Mouse (Mus musculus): ENCODE measurements around the gene Foxp1.

The Foxp1 gene

DNA sequence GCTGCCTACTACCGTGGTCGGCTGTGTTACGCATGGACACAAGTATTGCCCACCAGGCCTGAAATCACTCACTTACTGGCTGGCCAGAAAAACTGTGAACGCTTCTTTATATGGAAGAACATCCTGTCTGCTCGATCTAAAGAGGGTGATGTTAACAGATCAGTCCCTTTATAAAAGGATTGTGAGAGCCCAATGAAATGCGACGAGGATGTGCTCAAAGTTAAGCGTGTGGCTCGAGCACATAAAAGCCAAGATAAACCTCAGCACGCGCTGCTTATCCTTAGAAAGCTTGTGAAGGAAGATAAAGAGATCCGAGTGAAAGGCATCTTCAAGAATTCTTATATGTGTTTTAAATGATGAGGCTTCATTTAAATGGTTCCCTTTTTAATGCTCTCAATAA lies 126.8 kb downstream of the Foxp1 start:
- DNase-seq (ENCODE audit: extremely low spot score, low read depth, low spot score) = no peak

GRCm38 (mm10) chr6:99394801-99395200 lies 127.7 kb downstream of the Foxp1 start:
- no peak for DNase-seq (ENCODE audit: extremely low spot score, low read depth, low spot score)

DNA sequence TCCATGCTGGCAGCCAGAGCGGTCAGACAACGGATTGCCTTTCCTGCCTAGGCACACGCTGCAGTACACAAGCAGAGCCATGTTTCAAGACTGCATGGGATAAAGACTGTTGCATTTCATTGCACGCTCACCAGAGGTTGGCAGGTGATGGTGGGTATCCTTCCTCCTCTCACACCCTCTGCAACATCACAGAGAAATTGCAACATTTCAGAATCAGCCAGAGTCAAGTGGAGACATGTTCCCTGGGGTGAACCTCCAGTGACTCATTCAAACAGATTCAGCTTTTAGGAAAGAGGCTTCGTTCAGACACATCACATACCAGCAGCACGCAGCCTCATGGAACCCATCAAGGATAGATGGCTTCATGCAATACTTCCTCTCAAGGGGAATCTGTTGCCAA lies 130.0 kb downstream of the Foxp1 start:
- no peak for DNase-seq (ENCODE audit: extremely low spot score, low read depth, low spot score)

- no peak for DNase-seq (ENCODE audit: extremely low spot score, low read depth, low spot score)
These were observed 133.5 kb downstream of the Foxp1 start for GRCm38 (mm10) chr6:99388741-99389675.

- DNase-seq (ENCODE audit: extremely low spot score, low read depth, low spot score) = no peak
These were observed 134.5 kb downstream of the Foxp1 start for GRCm38 (mm10) chr6:99388023-99388422.

- DNase-seq (ENCODE audit: extremely low spot score, low read depth, low spot score) = no peak
These were observed 137.4 kb downstream of the Foxp1 start for GRCm38 (mm10) chr6:99385059-99385604.

DNA sequence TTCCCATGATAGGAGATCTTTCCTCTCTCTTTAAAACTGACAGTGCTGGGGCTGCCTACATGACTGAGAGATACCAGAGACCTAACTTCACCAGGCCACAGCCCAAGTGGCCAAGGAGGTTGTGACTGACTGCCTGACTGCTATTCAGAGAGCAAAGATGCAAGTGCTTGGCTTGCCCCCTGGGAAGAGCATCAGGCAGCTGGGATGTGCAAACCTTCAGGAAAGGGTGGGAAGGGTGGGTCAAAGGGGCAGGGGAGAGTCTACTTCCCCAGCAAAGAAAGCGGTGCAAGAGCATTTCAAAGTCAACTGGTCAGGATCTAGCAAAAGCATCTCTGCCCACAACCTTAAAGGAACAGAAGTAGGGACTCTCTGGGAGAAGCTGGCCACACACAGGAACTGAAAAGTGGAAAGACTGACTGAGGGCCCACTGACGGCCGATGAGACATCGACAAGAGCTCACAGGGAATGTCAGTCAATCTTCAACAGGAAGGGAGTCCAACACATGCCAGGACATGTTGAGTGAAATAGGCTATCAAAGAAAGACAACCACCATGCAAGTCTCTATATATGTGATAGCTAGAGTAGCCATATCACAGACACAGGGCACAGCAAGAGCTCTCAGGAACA lies 138.6 kb downstream of the Foxp1 start:
- DNase-seq (ENCODE audit: extremely low spot score, low read depth, low spot score) = no peak

- DNase-seq (ENCODE audit: extremely low spot score, low read depth, low spot score) = no peak
These were observed 142.4 kb downstream of the Foxp1 start for GRCm38 (mm10) chr6:99380146-99380545.

DNA sequence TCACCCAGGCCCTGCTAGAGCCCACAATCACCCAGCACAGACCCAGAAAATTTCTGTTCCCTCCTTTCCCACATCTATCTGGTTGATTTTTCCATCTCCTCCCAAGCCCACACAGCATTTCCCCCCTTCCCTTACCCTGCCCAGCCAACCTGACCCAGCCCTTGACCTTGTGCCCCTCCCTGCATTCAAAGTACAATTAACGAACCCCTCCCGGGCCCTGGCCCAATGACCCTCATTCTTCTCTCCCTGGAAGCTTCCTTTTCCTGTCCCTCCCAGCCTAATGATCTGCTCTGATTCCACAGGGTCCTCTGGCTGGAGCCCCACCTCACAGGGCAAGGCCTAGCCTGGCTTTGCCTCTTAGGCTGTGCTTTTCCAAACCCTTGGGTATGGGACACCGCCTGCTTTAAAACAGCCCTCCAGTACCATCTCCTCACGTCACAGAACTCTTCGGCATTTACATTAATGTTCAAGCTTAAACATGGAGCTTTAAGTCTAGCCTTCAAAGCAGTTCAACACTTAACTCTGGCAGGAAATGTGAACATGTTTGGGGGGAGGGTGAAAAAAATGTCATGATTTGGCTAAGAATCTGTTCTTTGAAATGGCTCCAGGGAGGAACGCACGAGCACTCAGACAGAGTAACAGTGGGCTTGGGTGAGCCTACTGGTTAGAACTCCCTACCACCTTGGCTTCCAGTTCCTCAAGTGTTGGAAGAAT lies 143.4 kb downstream of the Foxp1 start:
- DNase-seq (ENCODE audit: extremely low spot score, low read depth, low spot score) = no peak

DNA sequence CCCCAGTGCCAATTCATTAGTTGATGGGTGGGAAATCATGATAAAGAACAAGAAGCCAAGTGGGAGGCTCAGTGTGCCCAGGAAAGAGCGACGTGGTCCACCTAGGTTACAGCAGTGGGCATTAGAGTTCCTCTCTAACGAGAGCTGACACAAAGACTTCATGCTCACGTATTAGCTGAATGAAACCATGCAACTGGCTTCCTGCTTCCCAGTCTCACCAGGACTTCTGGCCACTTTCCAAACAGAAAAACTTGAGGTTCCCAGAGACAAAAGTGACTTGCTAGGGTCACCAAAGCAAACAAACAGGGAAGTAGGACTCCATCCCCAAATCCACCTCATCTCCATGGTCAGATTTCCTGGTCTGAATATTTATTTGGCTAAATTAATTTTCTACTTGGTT lies 144.8 kb downstream of the Foxp1 start:
- no peak for DNase-seq (ENCODE audit: extremely low spot score, low read depth, low spot score)

DNA sequence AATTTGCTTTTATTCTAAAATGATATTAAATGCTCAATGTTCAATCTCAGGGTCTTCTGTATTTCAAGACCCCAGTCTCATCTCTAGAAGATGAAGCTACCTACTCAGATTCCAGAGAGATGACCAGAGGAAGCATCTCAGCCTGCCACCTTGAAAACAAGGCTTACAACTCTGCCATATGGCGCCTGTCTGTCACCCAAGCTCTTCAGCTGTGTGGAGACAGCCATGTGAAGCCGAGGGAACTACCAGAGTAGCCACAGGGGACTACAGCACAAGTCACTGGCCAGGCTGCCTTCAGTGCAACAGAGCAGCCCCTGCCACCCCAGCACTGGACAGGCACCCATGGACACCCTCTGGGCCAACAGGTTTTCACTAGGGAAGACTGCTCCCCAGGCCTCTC lies 145.4 kb downstream of the Foxp1 start:
- DNase-seq (ENCODE audit: extremely low spot score, low read depth, low spot score) = no peak

- DNase-seq (ENCODE audit: extremely low spot score, low read depth, low spot score) = no peak
These were observed 145.8 kb downstream of the Foxp1 start for GRCm38 (mm10) chr6:99376721-99377120.

- DNase-seq (ENCODE audit: extremely low spot score, low read depth, low spot score) = no peak
These were observed 146.7 kb downstream of the Foxp1 start for GRCm38 (mm10) chr6:99375865-99376264.

DNA sequence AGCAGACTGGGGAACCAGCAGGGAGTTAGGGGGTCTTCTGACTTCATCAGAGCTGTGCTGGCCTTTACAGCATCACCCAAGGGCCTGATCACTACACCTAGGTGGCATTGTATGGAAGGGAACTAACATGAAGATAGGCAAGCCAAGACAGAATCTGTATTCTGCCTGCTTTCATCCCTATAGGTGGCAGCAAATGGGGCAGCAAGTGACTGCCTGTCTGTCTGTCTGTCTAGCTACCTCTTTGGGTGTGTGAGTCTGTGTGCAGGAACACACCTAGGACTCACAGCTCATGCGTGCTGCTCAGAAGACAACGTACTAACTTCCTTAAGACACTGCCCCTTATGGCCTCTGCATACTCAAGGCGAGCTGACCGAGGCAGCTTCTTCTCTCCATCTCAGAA lies 147.1 kb downstream of the Foxp1 start:
- no peak for DNase-seq (ENCODE audit: extremely low spot score, low read depth, low spot score)

GRCm38 (mm10) chr6:99374448-99375271 lies 147.9 kb downstream of the Foxp1 start:
- DNase-seq (ENCODE audit: extremely low spot score, low read depth, low spot score) = no peak

DNA sequence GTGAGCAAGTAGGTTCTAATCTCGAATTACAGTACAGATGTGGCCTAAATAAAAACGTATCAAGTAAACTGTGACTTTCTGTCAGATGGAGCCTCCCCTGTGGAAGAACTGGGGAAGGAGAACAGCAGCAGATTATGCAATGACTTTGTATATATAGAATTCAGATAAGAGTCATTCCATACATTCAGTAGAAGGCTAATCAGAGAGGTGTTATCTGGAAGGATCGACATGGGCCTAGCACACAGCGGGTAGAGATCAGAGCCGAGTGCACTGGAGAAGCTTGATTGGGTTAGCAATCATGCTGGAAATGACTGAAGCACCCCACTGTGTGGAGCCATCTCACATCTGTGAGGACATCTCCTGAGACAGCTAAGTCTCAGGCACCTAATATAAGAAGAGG lies 150.1 kb downstream of the Foxp1 start:
- no peak for DNase-seq (ENCODE audit: extremely low spot score, low read depth, low spot score)

DNA sequence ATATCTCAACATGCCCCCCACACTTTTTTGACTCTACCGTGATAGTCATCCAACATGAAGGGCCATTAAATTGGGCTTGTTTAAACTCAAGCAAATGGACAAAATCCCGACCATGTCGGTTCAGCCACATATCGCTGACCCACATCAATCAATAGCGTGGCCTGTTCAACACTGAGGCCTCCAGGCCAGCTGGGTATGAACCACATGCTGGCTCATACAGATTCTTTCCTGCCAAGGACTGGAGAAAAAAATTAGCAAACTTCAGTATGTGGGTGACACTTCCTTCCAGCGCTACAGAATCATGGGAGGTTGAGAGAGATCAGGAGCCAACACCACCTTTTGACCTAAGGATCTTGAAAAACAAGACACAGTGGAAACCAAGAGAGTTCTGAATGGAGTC lies 150.5 kb downstream of the Foxp1 start:
- no peak for DNase-seq (ENCODE audit: extremely low spot score, low read depth, low spot score)

- no peak for DNase-seq (ENCODE audit: extremely low spot score, low read depth, low spot score)
These were observed 152.6 kb downstream of the Foxp1 start for GRCm38 (mm10) chr6:99369931-99370330.

DNA sequence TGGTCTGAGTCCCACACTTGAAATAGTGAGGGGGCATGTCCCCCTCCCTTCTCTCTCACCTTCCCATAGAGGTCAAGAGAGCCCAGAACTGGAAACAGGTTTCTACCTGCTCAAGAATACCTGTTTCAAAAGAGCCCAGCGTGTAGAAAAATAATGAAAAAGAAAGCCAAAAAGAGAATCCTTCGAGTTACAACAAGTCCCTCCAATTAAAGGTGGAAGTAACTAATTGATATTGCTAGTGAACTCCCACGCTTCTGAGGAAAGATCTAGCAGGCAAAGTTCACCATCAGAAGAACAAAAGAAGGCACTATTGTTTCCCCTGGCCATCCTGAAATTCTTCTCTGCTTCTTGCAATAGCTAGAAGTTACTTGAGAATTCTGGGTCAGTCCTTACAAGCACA lies 153.4 kb downstream of the Foxp1 start:
- DNase-seq (ENCODE audit: extremely low spot score, low read depth, low spot score) = no peak

- no peak for DNase-seq (ENCODE audit: extremely low spot score, low read depth, low spot score)
These were observed 154.3 kb downstream of the Foxp1 start for GRCm38 (mm10) chr6:99368118-99368753.

Measured in hindlimb bud, embryonic 11.5 days (tissue).